Mouse (Mus musculus): ENCODE data around the gene Clec18a.
A peak's percentile ranks its signal among the peaks of the same experiment; 100 is the strongest.
"Not testable (repeated sequence)": the region's sequence is repeated elsewhere in the genome, so short reads cannot be mapped to it uniquely, and the experiment has no call there.

Clec18a gene

DNA sequence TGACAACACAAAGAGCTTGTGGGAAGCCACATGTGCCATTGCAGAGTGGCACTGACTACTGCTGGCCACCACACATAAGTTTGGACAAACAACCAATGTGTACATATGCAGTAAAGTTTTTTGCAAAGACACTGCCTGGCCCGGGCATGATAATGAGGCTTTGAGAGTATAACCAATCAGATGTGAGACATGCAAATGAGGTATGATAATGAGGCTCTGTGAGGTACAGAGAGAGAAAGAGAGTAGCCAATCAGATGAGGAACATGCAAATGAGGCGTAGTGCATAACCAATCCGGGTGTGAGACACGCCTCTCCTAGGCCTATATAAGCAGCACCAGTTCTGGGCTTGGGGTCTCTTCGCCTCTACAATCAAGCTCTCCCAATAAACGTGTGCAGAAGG lies at the start of gene Clec18a:
Gene Clec18a, minus strand, starts transcription at position 101 of the 400 bp plus-strand sequence.
- DNase-seq (ENCODE audit: low spot score) = not testable (repeated sequence)

DNA sequence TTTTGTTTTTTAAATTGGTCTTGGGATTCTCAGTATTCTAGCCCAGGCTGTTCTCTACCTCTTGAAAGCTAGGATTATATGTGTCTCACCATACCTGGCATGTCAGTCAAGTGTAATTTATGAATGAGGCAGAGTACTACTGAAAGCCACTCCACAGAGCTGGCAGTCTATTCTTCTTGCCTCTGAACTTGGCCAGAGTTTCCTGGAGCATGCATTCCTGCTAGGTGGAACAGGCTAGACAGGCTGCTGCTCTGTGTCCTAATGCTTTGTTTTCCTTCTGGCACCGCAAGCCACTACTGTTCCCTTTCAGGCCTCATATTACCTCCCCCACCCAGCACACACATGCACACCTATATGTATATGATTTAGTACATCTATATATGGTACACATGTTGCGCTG lies 38.5 kb upstream of the Clec18a start:
- DNase-seq (ENCODE audit: low spot score) = no peak

DNA sequence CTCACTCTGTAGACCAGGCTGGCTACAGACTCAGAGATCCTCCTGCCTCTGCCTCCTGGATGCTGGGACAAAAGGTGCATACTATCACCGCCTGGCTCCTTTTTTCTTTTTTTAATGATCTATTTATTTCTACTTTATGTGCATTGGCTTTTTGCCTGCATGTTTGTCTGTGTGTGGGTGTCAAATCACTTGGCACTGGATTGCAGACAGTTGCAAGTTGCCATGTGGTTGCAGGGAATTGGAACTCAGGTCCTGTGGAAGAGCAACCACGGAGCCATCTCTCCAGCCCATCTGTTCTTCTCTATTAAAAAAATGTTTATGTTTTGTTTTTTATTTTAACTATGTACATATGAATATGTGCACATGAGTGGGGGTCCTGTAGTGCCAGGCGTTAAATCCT lies 27.3 kb upstream of the Clec18a start:
- no peak for DNase-seq (ENCODE audit: low spot score)

DNA sequence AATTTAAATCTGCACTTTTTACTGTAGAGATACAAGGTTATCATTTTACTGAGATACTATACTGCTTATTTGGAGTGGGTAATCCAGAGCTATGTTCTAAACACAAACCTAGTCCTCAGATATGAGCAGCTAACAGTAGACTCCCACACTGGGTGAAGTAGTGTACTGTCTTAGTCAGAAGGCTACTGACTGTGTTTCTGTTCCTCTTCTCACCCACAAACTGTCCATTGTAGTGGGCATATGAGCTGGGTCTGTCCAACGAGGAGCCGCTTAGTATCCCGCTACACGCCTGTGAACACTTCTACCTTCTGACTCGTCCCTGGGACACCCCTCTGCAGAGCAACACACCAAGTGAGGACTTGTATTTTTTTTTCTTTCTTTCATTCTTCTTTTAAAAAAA lies 22.7 kb upstream of the Clec18a start:
- no peak for DNase-seq (ENCODE audit: low spot score)

DNA sequence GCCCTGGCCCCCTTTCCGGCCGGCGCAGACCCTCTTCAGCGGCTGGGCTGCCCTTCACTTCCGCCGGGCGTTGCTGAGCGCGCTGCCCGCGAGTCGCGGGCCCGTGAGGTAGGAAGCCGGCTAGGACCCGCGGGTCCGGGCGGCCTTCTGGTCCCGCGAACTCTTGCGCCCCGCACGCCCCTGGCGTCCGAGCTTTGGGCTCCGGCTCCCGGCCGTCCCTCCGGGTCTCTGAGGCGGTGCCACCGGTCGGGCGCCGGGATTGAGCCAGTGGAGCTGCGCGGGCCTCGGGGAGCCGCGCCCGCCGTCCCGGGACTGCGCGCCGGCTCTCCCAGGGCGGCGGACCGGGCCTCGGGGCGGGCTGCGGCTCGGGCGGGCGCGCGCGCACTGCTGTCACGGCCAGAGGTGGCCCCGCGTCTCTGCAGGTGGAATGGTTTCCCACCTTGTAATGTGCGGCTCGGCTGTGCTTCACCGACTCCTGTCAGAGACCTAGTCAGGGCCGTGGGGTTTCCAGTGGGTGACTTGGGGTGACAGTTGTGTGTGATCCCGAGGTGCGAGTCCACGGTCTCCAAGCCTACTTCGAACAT lies 2.6 kb upstream of the Clec18a start:
- DNase-seq (ENCODE audit: low spot score) = not testable (repeated sequence)

DNA sequence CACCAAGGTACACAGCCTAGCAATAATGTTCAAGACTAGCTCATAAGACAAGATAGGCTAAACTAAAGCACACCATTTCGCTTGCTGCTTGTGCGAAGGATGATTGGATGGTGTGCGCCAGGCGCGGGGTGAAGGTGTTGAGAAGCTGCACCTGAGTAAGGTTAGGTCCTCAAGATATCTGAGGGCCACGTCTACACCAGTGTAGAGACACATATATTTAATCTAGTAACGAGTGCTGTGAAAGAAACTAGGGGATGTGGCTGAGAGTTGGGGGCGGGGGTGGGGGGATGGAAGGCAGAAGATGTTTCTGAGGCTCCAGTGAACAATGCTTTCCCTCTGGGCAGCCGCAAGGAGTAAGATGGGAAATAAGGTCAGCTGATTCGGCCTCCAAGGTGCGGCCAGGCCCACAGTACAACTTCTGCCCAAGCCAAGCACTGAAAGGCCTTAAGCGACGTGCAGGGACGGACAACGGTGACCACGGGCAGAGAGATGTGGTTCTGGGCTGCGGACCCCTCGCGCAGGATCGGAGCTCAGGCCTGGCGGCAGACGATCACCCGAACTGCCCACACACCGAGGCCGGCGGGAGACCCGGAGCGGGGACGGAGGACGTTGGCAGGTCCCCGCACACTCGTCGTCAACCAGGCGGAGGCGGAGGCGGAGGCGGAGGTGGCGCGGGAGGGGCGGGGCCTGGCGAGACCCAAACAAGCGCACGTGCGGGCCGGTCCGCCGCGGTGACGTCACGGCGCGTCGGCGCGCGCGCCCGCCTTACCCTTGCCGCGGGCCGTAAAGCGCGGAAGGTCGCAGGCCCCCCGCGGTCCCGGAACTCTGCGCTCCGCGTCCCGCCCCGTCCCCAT lies 1.9 kb upstream of the Clec18a start, which contains the start of gene Pdpr:
Gene Pdpr, plus strand, starts transcription at position 766 of the 854 bp plus-strand sequence.
- peak; percentile 72 for DNase-seq (ENCODE audit: low spot score)

DNA sequence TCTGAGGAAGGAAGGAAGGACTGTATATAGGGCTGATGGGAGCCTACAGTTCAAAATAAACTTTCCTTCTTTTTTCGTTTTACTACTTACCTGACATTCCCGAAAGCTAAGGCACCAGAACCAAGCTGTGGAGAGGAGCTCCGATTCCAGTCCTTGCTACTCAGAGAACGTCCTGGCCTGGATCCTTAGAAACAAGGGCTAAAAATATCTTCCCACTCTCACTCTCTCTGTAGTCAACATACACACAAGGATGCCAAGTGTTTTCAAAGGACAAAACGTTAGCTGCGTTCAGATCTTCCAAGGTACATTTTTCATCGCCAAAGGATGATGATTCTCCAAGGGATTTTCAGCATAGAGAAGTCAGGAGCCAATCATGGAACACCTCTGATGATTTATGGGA lies 520 bp downstream of the Clec18a start:
- no peak for DNase-seq (ENCODE audit: low spot score)

DNA sequence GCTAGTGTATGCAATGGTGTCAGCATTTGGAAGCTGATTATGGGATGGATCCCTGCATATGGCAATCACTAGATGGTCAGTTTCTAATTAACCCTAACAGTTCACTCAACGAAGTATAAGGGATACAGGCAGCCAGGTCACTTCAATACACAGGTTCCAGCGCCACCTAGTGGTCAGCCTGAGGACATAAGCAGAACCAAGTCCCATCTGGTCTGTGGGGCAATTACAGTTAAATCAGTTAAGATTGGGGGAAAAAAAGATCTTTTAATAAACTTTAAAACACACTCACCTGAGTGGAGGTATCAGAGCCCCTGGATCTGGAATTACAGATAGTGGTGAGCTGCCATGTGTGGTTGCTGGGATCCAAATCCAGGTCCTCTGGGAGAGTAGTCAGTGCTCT lies 2.1 kb downstream of the Clec18a start:
- DNase-seq (ENCODE audit: low spot score) = peak; percentile 36

DNA sequence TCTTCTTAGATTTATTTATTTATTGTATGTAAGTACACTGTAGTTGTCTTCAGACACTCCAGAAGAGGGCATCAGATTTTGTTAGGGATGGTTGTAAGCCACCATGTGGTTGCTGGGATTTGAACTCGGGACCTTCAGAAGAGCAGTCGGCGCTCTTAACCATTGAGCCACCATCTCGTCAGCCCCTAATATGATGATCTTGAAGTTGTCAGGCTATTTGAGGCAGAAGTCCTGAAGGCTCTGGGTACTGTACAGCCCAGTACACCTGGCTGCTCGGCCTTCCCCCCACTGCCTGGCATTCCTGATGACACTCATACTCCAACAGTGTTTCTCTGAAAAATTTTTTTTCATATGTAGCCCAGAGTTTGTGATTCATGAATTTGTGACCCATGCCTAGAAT lies 8.3 kb downstream of the Clec18a start:
- not testable (repeated sequence) for DNase-seq (ENCODE audit: low spot score)

DNA sequence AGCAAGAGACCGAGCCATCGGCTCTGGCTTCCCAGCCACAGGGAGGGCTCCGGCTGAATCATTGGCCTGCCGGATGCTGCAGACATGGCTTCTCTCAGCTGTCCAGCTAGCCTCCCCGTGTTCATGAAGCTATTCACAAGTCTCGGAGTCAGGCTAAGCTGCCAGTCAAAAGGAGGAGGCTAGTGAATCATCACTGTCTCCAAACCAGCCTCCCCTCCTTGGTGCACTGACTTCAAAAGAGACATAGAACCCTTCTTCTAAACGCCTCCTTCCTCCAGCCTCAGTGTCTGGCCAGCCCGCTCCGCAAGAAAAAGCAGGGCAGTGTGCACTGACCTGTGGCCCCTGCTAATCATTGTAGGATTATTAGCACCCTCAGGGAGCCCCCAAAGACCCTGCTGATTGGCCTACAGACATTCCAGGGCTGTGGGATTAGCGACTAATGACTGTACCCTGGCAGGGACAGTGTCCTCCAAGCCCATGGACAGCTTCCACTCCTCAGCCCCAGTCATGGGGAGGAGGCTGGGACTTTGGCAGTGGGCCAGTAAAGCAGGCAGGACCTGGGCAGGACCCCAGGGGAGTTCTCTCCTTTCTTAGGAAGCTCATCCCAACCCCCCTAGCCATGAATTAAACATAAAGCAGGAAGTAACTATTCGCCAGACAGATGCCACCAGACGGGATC lies 10.5 kb downstream of the Clec18a start:
- no peak for DNase-seq (ENCODE audit: low spot score)

DNA sequence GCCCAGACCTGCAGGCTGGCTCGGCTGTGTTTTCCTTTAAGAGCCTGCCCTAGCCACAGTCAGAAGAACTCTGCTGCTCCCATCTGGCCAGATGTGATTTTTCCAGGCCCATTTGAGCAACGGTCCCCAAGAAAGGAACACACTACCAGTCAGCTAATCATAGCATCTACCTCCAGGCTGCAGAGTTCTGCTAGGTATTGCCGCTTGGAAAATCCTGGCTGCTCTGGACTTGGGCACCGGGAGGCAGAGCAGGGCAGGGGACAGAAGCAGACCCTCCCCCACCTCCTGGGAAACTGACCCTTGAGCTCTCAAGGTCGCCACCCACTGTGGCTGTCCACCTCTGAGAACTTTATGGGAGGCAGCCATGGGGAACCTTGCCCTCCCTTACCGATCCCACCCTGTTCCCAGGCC lies 12.4 kb downstream of the Clec18a start:
- DNase-seq (ENCODE audit: low spot score) = no peak

DNA sequence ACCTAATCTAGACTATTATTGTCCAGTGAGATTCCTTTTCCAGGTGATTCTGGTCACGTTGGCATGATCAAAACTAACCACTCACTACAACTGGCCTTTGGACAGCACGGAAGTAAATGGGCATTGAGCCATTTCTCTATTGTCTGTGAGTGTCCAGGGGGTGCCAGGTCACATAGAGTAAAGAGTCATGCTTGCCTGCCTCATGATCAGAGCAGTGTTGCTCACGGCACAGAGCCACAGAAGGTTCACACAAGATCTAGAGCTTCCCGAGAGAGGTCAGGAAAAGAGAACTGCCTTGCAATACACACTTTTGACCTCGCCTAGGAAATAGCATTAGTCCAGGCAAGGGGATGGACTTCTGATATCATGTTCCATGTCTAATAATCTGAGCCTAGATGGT lies 12.8 kb downstream of the Clec18a start:
- DNase-seq (ENCODE audit: low spot score) = no peak

DNA sequence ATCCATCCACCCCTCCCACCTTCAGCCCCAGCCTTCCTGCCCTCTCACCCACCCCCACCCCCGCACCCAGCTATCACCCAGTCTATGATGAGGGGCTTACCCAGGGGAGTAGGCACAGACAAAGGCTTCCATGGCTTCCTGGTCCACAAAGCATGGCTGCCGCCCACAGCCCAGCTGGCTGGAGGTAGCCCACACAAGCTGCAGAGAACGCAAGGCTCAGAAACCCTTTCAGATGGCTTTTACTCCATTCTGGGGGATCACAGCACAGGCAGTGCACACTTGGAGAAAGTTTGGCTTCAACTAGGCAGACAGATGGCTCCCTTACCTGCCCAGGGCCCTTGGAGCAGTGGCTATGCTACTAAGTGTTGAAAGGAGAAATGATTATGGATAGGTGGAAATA lies 16.3 kb downstream of the Clec18a start:
- no peak for DNase-seq (ENCODE audit: low spot score)

DNA sequence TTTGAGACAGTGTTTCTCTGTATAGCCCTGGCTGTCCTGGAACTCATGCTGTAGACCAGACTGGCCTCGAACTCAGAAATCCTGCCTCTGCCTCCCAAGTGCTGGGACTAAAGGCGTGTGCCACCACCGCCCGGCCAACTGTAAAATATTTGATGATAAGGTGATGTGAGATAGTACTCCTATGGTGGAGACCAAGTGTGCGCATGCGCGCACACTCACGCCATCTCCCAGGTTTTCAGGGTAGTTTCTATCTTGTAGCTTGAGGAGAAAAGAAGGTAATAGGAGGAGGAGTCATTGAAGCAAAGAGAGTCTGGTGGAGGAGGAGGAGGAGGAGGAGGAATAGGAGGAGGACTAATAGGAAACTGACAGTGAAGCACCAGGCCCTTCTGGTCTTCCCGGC lies 23.6 kb downstream of the Clec18a start:
- not testable (repeated sequence) for DNase-seq (ENCODE audit: low spot score)

DNA sequence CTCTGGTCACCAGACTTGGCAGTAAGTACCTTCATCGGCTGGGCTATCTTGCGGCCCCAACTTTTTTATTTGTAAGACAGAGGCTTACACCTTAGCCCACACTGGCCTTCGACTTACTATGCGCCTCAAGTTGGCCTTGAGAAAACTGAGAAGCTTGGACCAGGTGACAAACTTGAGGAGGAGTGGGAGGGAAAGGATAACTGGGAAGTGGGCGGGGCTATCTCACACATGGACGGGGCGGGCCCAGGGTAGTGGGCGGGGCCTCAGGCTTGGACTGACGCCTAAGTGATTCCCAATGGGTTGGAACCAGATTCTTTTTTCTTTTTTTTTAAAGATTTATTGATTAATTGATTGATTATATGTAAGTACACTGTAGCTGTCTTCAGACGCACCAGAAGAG lies 24.8 kb downstream of the Clec18a start:
- no peak for DNase-seq (ENCODE audit: low spot score)

DNA sequence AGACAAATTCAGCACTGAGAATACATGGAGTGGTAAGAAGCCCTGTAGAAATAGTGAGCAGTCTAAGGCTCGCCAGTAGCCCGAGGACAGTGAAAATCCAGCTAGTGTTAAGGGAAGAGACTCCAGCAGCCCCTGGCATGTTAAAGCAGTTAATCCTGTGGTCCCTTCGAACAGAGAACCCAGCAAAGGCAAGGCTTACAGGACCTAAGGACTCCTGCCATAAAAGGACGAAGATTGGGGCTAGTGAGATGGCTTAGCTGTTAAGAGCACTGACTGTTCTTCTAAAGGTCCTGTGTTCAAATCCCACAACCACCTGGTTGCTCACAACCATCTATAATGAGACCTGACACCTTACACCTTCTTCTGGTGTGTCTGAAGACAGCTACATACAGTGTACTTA lies 25.9 kb downstream of the Clec18a start:
- no peak for DNase-seq (ENCODE audit: low spot score)

DNA sequence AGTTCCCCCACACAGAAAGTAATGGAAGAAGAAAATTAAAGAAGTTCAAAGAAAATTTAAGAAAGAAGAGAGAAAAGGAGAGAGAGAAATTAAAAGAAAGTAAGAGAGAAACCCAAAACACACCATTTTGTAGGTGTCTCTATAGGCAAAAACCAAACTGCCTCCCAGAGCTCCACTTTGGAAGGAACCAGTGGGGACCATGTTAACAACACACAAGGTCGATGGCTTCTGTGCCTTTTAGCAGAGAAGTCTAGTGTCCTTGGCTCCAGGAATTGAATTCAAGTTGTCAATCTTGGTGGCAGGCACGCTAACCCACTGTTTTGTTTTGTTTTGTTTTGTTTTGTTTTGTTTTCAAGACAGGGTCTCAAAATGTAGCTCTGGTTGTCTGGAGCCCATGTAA lies 29.3 kb downstream of the Clec18a start:
- DNase-seq (ENCODE audit: low spot score) = no peak

DNA sequence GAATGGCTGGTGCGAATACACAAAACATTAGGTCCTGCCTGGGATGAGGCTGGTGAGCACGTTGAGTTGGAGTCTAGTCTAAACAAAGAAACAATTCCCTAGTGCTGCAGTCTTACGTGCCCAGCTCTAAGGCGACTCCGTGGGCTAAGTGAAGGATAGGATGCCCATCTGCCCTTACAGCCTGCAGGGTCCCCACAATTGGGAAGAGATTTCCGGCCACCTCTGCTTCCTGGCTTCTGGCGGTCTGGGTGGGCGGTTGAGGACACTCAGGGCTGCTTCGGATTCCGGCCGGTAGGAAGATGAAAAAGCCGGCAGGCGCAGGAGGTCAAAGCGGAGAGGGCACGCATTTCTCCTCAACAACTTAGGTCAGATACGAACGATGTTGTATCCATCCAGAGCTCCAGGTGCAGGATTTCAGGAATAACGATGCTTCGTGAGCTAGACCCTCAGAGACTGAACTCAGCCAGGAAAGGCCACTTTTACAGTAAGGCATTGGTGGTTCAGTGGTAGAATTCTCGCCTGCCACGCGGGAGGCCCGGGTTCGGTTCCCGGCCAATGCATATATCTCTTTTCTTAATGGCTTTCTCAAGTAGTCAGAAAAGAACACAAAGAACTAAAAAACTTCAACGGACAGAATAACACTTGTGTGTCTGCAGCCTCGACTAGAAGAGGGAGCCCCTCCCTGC lies 30.0 kb downstream of the Clec18a start:
- peak; percentile 47 for DNase-seq (ENCODE audit: low spot score)

DNA sequence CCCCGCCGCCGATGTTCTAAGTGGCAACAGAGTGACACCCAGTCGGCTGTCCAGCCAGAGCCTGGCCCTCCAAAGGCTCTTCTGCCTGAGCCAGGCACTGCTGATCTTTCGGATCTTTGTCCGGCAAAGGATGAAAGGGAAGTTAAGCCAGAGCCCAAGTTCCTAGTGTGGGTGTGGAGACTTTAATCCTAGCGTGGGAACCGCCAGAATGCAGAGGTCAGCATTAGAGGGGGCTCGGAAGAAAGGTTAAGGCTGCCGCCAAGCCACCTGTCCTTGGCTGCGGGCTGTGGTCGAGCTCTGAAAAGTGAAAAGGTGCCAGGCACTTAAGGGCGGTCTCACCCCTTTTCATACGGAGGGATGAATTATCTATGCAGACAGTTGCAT lies 30.5 kb downstream of the Clec18a start:
- no peak for DNase-seq (ENCODE audit: low spot score)

DNA sequence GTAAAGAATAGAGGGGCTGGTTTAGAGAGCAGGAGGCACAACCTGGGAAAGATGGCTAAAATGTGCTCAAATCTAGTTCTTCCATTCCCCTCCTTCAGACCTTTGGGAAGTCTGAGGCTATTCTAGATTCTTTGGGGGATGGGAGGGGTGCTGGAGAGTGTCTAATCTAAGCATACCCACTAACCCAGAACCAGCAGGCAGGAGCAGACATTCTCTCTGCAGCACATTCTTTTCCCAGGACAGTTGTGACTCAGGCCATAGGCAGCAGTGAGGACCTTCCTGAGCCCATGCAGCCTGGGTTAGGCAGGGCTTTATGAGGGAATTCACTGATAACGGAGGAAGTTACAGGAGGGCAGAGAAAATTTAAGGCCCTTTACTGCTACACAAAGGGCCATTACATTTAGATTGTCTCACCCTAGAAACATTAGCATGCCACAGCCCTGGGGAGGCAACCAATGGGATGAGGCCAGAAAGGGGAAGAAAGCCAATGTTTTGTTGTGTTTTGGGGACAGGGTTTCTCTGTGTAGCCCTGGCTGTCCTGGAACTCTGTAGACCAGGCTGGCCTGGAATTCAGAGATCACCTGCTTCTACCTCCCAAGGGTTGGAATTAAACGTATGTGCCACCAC lies 33.2 kb downstream of the Clec18a start:
- DNase-seq (ENCODE audit: low spot score) = no peak

DNA sequence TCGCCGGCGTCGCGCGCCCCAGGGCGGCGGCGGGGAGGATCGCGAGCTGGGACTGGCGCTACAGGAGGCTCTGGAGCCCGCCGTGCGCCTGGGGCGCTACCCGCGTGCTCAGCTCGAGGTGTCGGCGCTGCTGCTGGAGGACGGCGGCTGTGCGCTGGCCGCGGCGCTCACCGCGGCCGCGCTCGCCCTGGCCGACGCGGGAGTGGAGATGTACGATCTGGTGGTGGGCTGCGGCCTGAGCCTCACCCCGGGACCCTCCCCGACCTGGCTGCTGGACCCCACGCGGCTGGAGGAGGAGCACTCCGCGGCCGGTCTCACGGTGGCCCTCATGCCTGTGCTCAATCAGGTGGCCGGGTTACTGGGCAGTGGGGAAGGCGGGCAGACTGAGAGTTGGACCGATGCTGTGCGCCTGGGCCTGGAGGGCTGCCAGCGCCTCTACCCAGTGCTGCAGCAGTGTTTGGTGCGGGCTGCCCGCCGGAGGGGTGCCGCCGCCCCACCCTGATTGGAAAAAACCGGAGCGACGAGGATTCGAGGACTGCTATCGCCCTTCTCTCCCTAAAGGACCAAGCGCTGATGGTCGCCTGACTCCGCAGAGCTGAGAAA lies 35.4 kb downstream of the Clec18a start:
- no peak for DNase-seq (ENCODE audit: low spot score)
